Mouse (Mus musculus): ENCODE data around the gene Zbed3.

The Zbed3 gene

GRCm38 (mm10) chr13:95323400-95323799, at the start of gene Zbed3:
Zbed3 (plus strand) TSS chr13:95323612.
- no peak for DNase-seq (ENCODE audit: low read depth, low spot score)

- no peak for DNase-seq (ENCODE audit: low read depth, low spot score)
These were observed 44.9 kb upstream of the Zbed3 start for GRCm38 (mm10) chr13:95278426-95279025.

- DNase-seq (ENCODE audit: low read depth, low spot score): peak; percentile 8
These were observed 41.4 kb upstream of the Zbed3 start for GRCm38 (mm10) chr13:95281740-95282673.

DNA sequence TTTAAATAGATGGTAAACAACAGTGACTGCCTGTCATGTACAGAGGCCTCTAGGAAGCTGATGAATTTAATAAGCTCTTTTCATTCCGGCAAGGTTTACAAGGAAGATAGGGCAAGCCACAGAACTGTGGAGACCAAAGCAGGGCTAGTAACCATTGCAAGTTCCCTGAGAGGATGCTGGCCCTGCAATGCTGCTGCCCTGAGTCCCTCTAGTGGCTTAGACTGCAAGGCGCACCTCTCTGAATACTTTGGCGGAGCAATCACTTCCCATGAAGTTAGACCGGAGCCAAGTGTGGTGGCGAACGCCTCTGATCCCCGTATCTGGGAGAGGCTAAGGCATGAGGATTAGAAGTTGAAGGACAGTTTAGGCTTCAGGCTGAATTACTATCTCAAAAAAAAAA, 36.4 kb upstream of the Zbed3 start:
- DNase-seq (ENCODE audit: low read depth, low spot score): peak; percentile 18

DNA sequence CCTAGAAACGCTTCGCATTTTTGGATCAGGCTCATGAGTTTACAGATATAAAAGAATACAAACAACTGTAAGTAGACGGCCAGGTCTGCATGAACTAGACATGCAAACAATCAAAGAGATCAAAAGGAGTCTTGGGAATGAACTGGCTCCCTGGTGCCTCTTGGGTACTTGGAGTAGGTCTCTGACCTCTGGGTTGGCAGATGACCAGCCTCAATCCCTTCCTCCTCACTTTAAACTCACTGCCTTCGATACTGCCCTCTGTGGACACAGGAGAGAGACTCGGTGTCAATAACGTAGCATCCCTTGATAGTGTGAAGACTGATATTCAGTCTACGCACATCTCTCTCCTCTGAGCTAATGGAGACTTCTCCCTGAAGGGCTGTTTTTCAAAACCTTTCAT, 35.4 kb upstream of the Zbed3 start:
- DNase-seq (ENCODE audit: low read depth, low spot score): no peak

DNA sequence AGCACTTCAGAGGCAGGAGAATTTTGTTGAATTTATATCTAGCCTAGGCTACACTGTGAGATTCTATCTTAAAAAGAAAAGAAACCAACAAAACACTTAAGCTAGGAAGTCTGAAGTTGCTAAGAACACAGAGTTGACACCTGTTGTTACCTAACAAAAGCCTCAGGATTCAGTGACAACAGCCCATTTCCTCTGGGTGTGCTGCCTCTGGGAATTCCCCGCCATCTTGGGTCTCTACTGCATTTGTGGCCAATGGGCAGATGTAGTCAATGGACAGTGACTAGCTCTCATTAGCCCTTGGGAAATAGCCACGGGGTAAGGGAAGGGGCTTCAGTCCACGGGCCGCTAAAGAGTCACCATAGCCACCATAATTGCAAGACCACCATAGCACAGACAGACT, 31.4 kb upstream of the Zbed3 start:
- no peak for DNase-seq (ENCODE audit: low read depth, low spot score)

DNA sequence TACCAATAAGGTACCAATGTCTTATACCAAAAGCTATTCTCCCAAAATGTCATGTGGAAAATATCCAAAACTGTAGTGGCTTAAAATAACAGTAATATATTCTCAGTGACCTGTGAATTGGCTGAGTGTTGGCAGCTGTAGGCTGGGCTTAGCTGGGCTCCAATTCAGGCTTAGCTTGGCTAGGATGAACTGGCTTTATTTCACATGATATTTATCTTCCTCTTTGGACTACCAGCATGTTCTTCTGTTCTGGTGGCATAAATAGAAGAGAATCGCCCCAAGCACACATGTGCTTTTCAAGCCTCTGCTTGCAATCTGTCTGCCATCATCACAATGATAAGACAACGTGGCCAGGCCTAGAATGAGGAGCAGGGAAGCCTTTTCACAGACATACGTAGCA, 23.5 kb upstream of the Zbed3 start:
- DNase-seq (ENCODE audit: low read depth, low spot score): no peak

DNA sequence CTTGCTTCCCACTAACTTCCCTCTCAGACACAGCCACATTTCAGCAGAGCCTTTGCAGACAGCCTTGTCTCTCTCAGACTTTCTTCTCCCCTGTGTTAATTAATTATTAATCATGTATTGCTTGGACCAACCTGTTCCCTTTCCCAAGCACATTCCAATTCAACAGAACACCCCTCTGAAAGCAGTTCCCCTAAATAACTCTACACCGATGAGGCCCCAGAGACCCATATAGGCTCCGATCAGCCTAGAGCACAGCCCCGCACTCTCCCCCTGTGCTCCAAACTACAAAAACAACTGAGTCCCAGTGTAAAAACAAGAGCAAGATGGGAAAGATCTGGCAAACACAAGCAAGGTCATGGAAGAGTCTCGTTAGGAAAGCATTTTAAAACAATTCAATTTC, 16.8 kb upstream of the Zbed3 start:
- DNase-seq (ENCODE audit: low read depth, low spot score): no peak

DNA sequence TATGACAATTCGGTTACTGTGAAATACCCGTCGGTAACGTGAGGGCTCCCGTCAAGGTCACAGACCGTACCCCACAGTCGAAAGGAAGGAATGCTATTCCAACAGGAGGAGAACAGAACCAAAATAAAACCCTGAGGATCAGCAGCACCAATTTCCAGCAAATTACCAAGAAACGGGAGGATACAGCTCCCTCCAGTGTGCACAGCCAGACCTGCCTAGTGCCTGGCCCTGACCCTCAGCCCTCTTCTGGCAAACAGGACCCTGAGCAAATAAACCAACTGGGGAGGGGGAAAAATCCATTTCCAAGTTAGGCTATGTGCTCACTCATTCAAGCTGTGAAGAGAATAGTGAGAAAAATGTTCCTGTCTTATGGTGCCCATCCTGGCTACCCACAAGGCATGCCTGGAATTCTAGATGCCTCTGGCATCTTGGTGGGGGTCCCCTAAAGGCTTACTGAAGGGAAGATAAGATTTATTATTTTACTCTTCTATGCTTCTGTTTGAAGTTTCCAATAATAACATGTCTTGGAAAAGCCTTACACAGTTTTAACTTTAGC, 16.2 kb upstream of the Zbed3 start:
- DNase-seq (ENCODE audit: low read depth, low spot score): no peak

- DNase-seq (ENCODE audit: low read depth, low spot score): no peak
These were observed 11.4 kb upstream of the Zbed3 start for GRCm38 (mm10) chr13:95312016-95312415.

DNA sequence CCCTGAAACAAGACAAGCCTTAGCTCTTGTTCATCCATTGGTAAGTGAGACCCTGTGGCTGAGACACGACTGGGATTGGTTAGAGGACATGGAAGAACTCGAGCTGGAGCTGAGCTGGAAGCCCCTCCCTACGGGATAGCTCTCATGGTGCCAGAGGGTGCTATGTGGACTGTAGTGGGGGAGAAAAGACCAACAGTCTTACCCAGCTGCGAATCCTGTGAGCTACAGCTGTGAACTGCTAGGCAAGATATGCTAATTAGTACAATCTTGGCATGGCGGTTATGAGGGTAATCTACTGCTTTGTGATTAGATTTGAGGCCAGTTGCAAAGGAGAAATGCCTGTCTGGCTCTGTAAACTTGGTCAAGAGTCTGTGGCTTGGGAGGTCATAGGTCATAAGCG, 4.3 kb upstream of the Zbed3 start:
- DNase-seq (ENCODE audit: low read depth, low spot score): no peak

DNA sequence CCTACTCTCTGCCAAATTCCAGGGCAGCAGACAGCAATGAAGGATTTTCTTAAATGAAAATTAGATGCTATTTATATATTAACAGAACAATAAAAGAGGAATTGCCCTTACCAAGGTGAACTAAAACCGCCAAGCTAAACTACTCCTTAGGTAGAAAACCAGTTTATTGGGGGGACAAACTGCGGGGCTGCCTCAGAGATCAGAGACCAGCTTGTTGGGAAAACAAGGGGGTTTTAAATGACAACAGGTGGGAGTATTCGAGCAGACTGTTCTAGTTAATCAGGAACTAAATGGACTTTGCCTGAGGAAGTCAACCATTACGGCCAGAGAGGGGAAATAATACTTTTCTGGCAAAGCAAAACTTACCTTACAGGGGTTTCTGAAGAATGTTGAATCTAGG, 3.0 kb upstream of the Zbed3 start:
- DNase-seq (ENCODE audit: low read depth, low spot score): no peak

DNA sequence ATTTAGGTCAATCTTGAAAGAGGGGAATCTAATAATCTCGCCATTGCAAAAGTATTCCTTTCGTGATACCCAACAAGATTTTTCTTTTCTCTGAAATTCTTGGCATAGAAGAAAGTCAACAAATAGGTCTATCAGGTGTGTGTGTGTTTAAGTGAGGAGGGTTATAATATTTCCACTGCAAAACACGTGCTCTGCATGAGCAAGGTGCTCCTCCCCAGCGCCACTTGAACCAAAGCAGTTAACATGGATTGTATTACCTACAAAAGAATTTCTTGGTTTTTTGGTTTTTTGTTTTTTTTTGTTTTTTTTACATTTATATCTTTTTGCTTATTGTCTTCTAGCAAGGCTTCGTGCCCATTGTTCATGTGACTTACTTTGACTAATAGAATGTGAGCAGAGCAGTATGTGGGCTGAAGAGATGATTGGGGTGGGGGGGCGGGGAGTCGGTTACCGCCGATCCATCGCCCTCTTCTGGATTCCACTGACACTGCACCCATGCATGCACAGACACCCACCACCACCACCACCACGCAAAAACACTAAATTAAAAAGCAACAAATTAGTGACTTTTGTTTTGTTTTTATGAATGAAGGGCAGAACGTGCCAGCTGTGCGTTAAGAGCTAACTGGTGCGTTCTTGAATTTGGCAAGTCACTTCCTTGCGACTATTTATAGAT, 676 bp downstream of the Zbed3 start:
- DNase-seq (ENCODE audit: low read depth, low spot score): no peak

- no peak for DNase-seq (ENCODE audit: low read depth, low spot score)
These were observed 1.2 kb downstream of the Zbed3 start for GRCm38 (mm10) chr13:95324626-95325079.

- peak; percentile 18 for DNase-seq (ENCODE audit: low read depth, low spot score)
These were observed 1.9 kb downstream of the Zbed3 start for GRCm38 (mm10) chr13:95325080-95325906.

DNA sequence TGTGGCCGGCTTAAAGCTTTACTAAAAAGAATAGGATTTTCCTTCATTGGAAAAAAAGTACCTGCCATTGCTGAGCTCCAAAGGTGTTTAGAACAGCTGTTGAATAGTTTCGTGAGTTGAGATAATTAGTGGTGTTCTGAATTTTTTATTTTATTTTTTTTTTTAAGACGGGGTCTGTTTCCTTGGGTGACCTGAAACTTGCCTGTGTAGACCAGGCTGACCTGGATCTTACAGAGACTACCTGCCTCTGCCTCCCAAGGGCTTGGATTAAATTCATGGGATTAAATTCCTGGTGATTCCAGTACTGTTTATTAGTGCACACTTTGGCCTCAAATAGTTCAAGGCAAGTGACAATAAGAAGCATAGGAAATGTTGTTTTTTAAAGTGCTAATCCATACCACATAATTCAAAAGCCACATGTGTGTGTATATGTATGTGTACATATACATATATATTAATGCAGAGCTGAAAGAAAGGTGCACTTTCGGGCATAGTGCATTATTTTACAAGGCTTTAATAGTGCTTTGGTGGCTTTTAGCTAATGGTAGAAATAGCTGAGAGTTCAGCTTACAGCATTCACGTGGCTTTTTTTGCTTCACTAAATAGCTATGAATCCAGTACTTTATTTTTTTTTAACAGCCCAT, 2.6 kb downstream of the Zbed3 start:
- DNase-seq (ENCODE audit: low read depth, low spot score): no peak

DNA sequence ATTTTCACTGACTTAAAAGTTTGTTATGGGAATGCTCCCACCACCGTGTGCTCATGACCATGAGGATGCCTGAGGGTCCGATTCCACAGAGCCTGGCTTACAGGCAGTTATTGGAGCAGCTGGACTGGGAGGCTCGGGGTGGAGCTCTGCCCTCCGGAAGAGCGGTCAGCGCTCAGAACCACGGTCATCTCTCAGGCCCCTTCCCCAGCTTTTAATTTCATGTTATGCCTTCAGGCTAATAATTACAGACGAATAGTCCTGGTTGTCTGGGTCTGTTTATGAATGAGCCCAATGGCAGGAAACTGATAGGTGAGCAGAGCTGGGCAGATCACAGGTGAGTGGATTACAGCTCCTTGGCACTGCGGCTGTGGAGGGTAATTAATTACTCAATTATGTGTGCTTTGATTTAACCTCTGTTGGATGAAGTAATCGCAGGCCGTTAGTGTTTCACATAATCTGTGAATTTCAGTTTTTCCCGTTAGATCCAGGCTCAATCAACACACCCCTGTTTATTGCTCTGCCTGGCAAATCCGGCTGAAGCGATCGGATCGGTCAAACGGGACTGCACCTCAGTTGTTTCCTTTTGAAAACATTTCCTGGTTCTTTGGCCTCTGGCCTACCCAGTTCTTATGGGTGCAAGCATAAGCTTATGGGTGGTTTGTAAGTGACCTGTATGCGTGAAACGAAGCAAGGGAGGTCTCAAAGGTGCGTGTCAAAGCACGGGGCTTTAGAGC, 3.4 kb downstream of the Zbed3 start:
- DNase-seq (ENCODE audit: low read depth, low spot score): no peak

DNA sequence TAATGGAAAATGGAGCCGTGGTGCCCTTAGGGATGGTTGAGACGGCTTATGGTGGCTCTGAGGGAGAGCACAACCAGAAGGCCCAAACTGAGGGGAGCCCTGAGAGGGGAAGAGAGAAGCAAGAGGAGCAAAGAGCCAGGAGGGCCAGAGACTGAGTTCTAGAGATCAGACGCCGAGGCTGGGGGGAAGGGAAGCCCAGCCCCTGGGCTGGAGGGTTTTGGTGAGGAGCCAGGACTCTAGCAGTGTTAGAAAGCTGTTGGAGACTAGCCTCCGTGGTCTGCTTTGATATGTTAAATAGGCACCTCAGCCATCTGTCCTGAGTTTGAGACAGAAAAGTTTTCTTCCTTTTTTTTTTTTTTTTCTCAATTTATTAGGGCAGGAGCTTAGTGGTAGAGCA, 3.9 kb downstream of the Zbed3 start:
- no peak for DNase-seq (ENCODE audit: low read depth, low spot score)

GRCm38 (mm10) chr13:95328767-95329166, 5.4 kb downstream of the Zbed3 start:
- DNase-seq (ENCODE audit: low read depth, low spot score): no peak

DNA sequence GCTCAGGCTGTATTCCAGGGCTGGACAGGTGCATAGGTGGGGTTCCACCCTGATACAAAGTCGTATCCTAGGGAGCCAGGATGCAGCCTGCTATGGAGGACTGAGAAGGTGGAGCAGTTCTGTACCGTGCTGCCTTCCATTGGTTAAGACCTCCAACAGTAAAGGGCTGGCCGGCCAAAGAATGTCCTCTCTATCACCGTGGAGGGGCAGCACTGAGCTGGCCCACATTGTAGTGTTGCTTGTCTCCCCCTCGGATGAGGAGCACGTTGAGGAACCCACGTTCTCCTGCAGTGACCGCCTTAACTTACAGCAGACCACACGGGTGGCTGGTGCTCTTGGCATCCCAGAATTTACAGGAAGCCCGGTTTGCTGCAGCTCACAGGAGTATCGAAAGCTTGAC, 7.1 kb downstream of the Zbed3 start:
- no peak for DNase-seq (ENCODE audit: low read depth, low spot score)
